Mouse (Mus musculus) MEL-GATA-1-ER (cell line): ENCODE measurements around the gene Dnajb8.

Source experiments
- DNase-seq: peaks from one replicate; pipeline ENCODE4 v3.0.0-alpha.2; 2012; ENCODE audit warnings: low read depth; ENCODE audit errors: extremely low read depth

Gene Dnajb8

DNA sequence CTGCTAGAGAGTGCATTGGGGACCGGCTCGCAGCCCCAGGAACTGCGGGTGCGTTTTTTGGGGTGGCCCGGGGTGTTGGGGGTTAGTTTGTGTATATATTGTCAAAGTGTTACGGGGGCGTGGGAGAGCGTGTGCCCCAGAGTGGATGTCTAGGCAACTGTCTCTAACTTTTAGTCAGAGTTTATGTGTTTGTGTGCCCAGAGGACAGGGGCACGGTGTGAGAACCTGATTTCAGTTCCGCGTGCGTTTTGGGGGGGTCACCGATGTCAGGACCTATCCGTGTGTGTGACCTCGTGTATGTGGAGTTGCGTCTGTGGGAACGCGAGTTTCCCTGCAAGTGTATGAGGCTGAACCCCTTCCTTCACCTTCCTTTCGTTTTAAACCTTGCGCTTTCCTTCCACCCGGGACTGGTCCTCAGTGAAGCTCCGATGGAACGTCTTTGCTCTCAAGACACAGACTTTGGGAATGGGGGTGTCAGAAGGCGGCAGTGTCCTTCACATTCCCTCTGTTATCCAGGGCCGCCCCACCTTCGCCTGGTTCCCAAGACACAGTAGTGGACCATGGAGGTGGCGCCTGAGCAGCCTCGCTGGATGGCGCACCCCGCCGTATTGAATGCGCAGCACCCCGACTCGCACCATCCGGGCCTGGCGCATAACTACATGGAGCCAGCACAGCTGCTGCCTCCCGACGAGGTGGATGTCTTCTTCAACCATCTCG is 22.9 kb upstream of the Dnajb8 start:
- DNase-seq: no peak

DNA sequence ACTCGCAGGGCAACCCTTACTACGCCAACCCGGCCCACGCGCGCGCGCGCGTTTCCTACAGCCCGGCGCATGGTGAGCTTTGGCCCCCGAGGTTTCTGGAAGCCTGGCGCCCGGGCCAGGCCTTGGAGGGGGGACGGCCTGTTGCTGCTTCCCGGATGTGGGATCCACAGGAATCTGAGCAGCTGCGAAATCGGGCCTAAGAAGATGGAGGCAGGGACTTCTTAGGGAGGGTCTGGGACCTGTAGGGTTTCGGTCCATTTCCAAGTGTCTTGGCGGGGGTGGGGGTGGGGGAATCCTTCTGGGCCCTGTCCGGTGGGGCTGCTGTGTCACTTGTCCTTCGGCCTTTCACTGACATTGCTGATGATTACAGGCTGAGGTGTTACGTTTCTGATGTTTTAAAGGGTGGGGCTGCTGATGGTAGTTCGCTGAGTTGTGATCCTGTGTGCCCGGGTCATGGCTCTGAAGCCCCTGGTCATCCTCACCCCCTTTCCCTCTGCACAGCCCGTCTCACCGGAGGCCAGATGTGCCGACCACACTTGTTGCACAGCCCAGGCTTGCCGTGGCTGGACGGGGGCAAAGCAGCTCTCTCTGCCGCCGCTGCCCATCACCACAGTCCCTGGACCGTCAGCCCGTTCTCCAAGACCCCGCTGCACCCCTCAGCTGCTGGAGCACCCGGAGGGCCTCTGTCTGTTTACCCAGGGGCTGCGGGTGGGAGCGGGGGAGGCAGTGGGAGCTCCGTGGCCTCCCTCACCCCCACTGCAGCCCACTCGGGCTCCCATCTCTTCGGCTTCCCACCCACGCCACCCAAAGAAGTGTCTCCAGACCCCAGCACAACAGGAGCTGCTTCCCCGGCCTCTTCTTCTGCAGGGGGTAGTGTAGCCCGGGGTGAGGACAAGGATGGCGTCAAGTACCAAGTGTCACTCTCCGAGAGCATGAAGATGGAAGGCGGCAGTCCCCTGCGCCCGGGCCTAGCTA is 22.1 kb upstream of the Dnajb8 start:
- no peak for DNase-seq

DNA sequence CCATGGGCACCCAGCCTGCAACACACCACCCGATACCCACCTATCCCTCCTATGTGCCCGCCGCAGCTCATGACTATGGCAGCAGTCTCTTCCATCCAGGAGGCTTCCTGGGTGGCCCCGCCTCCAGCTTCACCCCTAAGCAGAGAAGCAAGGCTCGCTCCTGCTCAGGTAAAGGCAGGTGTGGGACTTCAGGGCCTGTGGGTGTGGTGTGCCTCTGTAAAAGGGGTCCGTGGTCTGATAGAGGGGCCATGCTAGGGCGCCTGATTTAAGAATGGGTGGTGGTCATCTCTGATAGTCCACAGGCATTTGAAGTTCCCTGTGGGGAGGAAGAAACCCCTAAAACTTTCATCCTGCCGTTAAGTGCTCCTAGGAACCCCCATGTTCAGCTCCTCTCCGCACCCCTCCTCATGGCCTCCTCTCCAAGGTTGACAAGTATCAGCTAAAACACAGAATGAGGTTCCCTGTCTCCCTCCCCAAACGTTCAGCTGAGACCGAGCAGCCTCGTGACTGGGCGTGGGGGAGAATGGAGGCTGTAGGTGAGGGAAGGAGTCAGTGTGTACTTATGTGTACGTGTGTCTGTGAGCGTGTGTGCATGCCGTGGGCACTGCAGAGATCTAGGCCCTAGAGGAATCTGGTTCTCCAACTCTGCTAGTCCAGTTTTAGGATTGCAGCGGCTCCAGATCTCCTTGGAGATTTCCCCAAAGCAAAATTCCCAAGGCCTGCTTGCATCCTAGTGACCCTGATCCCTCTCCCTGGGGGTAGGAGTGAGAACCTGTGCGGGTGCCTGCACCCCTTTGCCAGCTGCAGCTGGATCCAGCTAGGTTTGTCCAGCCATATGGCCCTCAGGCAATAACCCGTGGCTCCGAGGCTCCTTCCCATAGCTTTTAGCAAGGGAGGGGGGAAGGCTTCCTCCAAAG is 21.1 kb upstream of the Dnajb8 start:
- no peak for DNase-seq

DNA sequence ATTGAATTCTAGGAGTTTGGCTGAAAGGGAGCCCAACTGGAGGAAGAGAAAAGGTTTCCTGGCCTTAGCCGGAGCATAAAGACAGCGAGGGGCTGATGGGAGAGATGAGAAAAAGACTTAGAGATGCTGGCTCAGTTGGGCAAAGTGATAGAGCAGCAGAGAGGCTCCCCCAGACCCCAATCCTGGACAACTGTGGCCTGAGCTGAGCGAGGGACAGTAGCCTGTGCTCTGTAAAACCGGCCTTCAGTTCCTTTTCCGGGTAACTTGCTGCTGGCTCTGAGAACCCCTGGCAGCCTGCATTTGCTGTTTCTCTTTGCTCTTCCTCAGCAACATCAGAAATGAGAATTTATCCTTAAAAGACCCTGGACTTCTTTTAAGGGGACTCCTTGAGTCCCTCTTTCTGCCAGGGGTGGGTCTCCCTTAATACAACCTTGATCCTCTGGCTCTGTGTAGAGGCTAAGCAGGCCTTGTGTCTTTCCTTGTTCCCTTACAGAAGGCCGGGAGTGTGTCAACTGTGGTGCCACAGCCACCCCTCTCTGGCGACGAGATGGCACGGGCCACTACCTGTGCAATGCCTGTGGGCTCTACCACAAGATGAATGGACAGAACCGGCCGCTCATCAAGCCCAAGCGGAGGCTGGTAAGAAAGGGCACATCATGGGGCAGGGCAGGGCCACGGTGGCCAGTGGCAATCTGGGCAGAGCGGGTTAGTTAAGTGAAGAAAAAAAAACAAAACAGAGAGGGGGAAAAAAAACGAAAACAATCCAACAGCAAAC is 20.0 kb upstream of the Dnajb8 start:
- DNase-seq: no peak

DNA sequence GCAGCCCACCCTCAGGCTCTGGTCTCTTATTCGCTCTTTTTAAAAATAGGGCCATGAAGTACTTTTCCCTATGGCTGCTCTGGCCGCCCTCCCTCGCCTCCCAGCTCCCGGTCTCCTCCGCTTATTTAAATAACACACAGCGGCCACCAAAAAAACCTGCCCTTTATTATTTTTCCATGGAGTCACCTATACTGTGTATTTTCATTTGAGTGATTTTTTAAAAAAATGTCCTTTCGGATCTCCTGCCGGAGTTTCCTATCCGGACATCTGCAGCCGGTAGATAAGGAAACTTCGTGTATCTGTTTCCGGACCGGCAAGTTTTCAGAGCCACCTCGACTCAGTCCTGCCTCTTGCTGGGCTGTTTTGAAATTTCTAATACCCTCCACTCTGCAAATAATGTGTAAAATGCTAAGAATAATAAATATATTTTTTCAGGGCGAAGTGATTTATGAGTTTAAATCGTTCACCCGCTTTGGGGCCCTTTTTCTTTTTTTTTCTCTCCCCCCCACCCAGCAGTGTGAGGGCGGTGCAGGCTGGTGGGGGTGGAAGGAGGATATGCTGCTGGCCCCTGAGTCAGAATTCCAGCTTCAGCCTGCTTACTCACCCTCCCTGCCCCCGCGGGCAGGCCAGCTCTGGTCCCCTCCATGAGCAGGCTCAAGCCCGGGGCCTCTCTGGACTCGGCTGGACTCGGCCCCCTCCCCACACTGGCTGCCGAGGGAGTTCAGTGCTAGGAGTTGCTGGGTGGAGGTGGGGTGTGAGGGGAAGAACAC is 19.0 kb upstream of the Dnajb8 start:
- DNase-seq: peak; percentile 90

DNA sequence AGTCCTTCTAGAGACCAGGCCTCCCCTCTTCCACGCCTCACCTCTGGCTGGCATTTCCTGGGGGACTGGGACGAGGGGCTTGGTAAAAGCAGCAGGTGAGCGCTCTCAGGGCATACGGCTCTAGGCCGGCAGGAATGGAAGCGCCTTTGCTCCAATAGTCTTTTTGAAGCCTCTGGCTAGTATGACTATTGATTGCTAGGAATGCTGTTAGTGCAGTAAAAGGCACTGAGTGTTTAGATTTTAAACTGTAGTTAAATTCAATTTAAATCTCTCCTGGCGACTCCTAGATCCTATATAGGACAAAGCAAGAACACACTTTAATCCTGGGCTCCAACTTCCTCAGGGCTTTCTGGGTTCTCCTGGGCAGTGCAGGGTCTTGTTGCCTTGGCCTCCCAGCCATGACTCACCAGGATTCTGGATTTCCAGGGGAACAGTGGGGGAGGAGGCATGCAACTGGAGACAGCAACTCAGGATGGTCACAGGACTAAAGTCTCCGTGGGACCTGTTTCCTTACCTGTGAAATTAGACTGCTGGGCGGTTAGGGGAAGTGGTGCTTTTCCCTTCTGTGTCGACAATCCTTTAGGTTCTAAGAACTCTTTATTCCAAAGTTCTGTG is 18.2 kb upstream of the Dnajb8 start:
- DNase-seq: no peak

DNA sequence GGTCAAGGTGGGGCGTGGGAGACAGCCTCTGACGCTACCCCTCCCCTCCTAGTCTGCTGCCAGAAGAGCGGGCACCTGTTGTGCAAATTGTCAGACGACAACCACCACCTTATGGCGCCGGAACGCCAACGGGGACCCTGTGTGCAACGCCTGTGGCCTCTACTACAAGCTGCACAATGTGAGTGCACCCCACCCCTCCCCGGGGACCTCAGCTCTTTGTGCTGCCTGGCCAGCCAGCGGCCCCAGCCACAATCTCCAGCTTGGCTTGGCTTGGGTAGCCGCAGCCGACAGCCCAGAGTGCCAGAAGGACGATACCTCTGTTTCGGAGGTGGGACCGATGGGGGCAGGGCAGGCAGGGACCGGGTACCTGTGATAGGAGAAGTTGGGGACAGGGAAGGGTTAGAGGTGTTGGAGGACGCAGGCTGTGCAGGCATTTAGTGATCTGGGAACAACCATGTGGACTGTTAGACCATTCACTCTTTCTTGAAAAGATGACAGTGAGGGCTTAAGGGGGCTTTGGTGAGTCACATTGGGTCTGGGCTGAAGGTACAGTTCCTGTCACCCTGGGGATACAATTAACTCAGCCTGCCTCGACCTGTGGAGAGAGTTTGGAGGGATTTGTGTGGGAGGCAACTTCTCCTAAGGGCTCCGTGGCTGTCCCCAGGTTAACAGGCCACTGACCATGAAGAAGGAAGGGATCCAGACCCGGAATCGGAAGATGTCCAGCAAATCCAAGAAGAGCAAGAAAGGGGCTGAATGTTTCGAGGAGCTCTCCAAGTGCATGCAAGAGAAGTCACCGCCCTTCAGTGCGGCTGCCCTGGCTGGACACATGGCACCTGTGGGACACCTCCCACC is 17.3 kb upstream of the Dnajb8 start:
- no peak for DNase-seq

DNA sequence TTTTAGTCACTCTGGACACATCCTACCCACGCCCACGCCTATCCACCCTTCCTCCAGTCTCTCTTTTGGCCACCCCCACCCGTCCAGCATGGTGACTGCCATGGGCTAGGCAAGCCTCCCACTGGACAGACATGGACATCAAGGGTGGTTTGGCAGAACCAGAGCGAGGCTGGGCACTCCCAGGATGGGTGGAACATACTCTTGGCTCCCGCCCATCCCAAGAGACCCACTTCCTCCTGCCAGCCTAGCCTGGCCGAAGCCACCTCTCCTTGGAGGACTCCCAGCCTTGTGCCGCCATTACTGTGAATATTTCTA is 16.7 kb upstream of the Dnajb8 start:
- DNase-seq: no peak

DNA sequence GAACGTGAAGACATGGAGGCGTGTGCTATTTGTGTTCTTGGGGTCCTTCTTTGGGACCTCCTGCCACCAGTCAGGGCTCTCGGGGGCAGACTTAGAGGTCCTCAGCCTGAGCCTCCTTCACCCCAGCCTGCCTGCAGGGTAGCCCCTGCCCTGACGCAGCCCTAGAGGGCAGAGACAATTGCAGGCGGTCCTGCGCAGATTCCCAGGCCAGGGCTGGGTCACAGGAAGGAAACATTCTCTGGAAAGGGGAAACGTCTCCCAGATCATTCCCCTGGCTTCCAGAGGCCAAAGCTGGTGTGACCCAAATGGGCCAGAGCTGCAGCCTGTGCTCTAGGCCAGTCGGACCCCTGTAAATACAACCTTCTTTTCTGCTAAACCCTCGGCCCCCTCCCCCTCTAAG is 16.1 kb upstream of the Dnajb8 start:
- no peak for DNase-seq

DNA sequence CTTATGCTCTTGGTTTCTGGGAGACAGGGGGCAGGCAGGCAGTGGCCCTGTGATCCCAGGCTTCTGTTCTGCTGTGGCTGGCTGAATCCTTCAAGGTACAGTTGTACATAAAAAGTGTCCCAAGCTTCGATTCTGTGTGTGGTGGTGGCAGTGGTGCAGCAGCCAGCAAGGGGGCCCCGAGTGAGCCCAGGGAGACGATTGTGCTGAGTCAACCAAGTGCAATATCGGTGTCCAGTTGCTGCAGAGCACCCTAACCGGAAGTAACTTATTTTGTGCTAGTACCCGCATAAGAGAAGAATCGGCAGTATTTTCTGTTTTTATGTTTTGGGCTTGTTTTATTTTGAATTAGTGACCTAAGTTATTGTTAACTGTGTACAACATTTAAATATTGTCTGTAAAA is 15.5 kb upstream of the Dnajb8 start:
- no peak for DNase-seq

DNA sequence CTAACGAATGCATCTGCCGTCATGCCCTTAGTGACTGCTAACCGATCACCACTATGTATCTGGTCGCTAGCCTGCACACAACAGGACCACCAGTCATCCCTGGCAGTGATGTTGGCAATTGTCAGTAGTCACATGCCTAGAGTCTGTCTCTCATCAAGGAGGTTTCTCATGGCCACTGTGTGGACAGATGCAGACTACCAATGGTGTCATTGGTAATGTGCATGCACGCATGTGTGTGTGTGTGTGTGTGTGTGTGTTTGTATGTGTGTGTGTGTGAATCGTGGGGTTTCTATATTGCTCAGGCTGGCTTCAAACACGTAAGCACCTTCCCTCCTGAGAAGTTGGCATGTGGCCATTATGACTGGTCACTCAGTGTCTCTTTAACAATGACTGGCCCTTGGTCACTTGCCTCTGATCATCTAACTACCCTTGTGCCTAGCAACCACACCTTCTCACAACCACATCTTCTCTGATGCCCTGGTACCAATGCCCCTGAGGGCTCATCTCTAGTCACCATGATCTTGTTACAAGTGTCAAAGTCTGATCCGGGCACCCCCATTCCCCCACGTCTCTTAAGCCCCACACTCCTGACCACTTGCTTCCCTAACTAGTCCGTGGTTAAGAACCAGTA is 14.6 kb upstream of the Dnajb8 start:
- DNase-seq: no peak

DNA sequence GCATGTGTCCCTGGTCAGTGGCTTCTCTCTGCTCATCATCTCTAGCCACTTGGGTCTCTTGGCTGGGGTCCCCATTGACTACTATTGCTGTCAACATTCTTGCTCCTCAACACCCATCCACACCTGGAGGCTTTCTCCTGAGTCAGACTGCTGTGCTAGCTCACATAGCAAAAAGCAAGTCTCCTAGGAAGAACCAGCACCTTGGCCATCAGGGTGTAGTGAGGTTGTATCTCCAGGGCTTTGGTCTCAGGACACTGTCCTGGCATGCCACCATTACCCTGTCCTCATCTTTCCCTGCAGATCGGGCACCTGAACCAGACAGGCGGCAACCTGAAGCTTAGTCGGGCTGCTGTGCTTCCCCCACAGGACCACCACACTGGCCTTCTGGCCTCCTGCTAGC is 13.7 kb upstream of the Dnajb8 start:
- DNase-seq: no peak

DNA sequence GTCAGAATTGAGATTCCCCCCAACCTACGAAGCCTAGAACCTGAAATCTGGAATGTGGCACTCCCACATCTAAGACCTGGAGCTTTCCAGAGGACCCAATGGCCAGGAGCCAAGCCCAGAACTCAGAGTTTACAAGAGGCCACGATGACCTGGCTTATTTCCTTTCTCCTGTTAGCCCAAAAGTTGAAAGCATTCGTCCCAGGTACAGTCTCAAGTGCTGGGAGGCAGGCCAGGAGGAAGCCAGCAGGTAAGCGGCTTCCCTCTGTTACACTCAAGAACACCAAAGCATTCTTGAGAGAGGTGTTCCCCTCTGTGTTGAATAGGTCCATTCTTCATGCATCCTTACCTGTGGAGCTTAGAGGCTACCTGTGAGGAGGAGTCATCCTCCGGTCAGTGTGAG is 12.6 kb upstream of the Dnajb8 start:
- DNase-seq: no peak

DNA sequence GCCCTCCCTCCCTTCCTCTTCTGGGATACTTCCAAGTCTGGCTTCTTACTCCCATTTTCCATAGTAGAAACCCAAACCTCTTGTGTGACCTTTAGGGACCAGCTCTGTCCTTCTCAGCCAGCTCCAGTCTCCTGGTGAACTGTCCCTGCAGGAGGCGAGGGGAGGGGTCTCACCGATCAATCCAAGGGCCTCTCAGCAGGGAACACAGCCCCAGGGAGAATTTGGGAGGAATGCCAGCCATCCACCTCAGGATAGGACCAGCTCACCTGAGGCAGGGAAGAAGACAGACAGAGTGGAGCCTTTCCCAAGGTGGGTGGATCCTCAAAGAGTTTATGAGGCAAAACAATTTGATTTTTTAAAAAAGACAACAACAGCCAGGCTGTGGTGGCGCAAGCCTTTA is 11.9 kb upstream of the Dnajb8 start:
- no peak for DNase-seq

DNA sequence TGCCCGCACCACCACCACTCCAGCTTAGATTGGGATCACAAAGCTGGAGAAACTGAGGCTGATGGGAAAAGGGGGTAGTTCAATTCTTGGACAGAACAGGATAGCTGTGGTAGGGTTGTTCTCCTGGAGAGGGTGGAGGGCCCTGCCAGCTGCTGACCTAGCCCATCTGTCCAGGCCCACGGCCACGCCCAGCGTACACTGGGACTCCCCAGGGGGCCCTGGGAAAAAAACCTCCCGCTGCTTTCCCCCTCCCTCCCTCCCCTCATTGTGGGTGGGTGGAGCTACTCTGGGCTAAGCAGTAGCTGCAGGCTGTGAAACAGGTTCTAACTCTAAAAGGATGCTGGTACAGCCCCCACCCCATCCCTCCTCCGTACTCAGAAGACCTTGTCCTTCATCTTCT is 6.3 kb upstream of the Dnajb8 start:
- no peak for DNase-seq

DNA sequence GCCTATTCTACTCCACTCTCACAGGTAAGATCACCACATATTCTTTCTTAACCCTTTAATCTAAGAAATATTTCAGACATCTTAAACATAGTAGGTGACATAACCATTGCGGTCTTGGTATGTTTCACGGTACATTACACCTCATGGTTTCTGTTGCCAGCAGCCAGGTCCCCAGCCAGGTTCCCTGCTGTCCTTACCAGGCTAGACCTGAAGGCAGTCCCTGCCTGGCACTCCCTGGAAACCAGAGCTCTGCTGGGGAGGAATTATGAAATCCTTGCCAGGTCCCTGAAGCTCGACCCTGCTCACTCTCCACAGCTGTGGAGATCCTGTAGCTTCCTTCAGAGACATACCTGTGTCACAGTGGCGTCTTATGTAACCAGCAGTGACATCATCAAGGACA is 5.9 kb upstream of the Dnajb8 start:
- DNase-seq: no peak

DNA sequence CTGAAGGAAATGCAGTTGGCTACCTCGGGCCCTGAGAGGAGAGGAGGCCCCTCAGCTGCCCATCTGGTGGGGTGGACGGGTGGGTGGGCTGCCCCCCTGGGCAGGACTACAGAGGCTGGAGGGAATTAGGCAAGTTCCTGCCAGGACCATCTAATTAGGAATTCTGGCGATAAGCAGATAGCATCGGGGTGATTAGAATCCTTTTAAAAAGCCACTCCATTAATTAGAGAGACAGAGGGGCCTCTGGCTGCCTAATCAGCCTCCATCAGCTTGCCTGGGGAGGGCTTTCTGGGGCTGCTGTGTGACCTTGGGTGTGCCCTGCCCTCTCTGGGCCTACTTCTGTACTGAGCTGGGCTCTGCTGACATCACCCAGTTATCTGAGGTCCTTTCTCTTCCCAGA is 3.0 kb upstream of the Dnajb8 start:
- DNase-seq: no peak

DNA sequence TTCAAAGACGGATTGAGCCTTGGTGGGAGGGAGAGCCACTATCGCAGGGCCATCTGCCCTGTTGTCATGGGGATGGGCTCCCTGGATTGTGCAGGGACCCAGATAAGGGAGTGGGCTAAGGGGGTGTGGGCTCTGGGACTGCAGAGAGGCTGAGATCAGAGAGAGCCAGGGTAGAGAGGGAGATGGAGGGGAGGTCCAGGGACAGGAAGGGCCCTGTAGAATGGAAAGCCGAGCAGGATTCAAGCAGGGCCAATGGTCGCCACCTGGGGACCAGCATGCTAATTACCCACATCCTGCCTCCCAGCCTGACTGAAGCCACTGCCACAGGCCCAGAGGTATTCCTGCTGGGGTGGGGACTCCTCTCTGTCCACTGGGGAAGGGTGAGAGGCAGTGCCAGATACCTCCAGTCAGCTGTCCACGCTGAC is 4.5 kb downstream of the Dnajb8 start:
- DNase-seq: no peak
